Mouse (Mus musculus) T-cell, adult 2 months (primary cell): ENCODE results near the gene Mettl7b.
"Not testable (repeated sequence)": the region's sequence is repeated elsewhere in the genome, so short reads cannot be mapped to it uniquely, and the experiment has no call there.

Experiments
- DNase-seq: peaks from one replicate; pipeline ENCODE4 v3.0.0; 2022; ENCODE audit warnings: low spot score

The Mettl7b gene

GRCm38 (mm10) chr10:128960590-128961584, at the start of gene Mettl7b:
Mettl7b (minus strand) TSS chr10:128960988.
- peak; percentile 12 for DNase-seq

GRCm38 (mm10) chr10:129010288-129010841, 49.6 kb upstream of the Mettl7b start, which contains the start of gene Olfr763:
Olfr763 (plus strand) TSS chr10:129010791.
- DNase-seq = no peak

- no peak for DNase-seq
These were observed 43.5 kb upstream of the Mettl7b start for GRCm38 (mm10) chr10:129004032-129004920.

GRCm38 (mm10) chr10:128996523-128997040, 35.8 kb upstream of the Mettl7b start:
- DNase-seq = no peak

GRCm38 (mm10) chr10:128995796-128996195, 35.0 kb upstream of the Mettl7b start:
- DNase-seq = no peak

- peak; percentile 88 for DNase-seq
These were observed 30.2 kb upstream of the Mettl7b start for GRCm38 (mm10) chr10:128990994-128991393.

GRCm38 (mm10) chr10:128990129-128990850, 29.5 kb upstream of the Mettl7b start:
- DNase-seq = peak; percentile 62

- DNase-seq = not testable (repeated sequence)
These were observed 28.3 kb upstream of the Mettl7b start, which contains the start of gene Olfr9 for GRCm38 (mm10) chr10:128989131-128989530. Olfr9 (plus strand) TSS chr10:128989431.

- DNase-seq = no peak
These were observed 20.0 kb upstream of the Mettl7b start for GRCm38 (mm10) chr10:128980644-128981365.

- DNase-seq = peak; percentile 68
These were observed 16.8 kb upstream of the Mettl7b start for GRCm38 (mm10) chr10:128977522-128978114.

GRCm38 (mm10) chr10:128976395-128976794, 15.6 kb upstream of the Mettl7b start:
- no peak for DNase-seq

- DNase-seq = no peak
These were observed 12.1 kb upstream of the Mettl7b start for GRCm38 (mm10) chr10:128972841-128973240.

- DNase-seq = no peak
These were observed 10.0 kb upstream of the Mettl7b start for GRCm38 (mm10) chr10:128970740-128971250.

- no peak for DNase-seq
These were observed 7.6 kb upstream of the Mettl7b start for GRCm38 (mm10) chr10:128968341-128968749.

GRCm38 (mm10) chr10:128965871-128966270, 5.1 kb upstream of the Mettl7b start:
- DNase-seq = no peak

GRCm38 (mm10) chr10:128964961-128965360, 4.2 kb upstream of the Mettl7b start:
- no peak for DNase-seq

GRCm38 (mm10) chr10:128960142-128960541, 646 bp downstream of the Mettl7b start:
- no peak for DNase-seq

GRCm38 (mm10) chr10:128958340-128958739, 2.4 kb downstream of the Mettl7b start:
- no peak for DNase-seq

GRCm38 (mm10) chr10:128950208-128950887, 10.4 kb downstream of the Mettl7b start:
- no peak for DNase-seq
